10 mouse cellular contexts compared by ENCODE assay signal in the genomic region with DNA sequence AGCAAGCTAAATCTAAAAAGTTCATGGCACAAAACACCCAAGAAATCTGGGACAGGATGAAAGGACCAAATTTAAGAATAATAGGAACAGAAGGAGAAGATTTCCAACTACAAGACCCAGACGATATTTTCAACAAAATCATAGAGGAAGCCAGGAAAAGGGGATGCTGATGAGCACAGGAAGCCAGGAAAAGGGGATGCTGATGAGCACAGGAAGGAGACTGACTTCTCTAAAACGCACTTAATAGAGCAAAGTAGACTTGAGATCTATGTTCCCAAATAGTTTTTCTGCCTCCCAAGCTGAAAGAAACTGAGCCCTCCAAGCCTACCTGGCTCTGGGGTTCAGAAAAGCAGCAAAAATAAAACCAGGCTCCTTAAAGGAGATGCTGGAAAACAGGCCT. TPM values are rescaled to one million over a fixed set of nuclear protein-coding genes. Genes with fewer than 3 reads are reported as not detected.
DNase-seq lines count a peak whose midpoint lies in the region; ATAC-seq and TF ChIP-seq lines count a peak whose summit lies in the region.
"Had no signal": no experiment of that assay in that cellular context is flagged by ENCODE, and none has a peak within 500 bp of the region (broad histone marks: within the 10 kb centered on the region; RNA-seq: fewer than 3 reads in every experiment).

No protein-coding gene starts in this region.

- TF ChIP-seq EP300 in heart, adult 2 months (IDR thresholded peaks at IDR 0.05; ENCODE audit: insufficient read depth, low read depth, low read length): no peak

- DNase-seq in heart, adult 2 months: no peak
- DNase-seq in heart, adult 9 months (ENCODE audit: low spot score in 2 of 2): no peak
- no peak for DNase-seq in lung, embryonic 14.5 days
- no peak for DNase-seq in lung, postnatal 4 days
- no peak for DNase-seq in gastrocnemius, adult 8-10 months (ENCODE audit: low spot score in 2 of 2)
- no peak for DNase-seq in right cerebral cortex, postnatal 10 days (ENCODE audit: low spot score in 2 of 2)

- H3K4me3 ChIP-seq in heart, adult 2 months: peak overlapping the region; percentile 72; the same call in 1 of the 2 replicates
- peak overlapping the region; percentile 87; the same call in 1 of the 2 replicates for H3K4me3 ChIP-seq in lung, embryonic 14.5 days (ENCODE audit: low read depth, low read length)
- H3K4me3 ChIP-seq in intestine, postnatal 0 days (ENCODE audit: low read depth, low read length): no peak overlapping the region
- no peak overlapping the region for H3K4me3 ChIP-seq in stomach, embryonic 14.5 days (ENCODE audit: low read depth, low read length)
- H3K4me3 ChIP-seq: liver, embryonic 15.5 days had no signal

- intact Hi-C loops in heart, adult 2 months (cut with DNase I): loop anchor here (5.0 to 10.0 kb wide), 3 partner anchors 35 to 183 kb away; a partner anchor contains a TSS

- peak overlapping the region; percentile 87 for H3K27ac ChIP-seq in heart, adult 2 months
- H3K27ac ChIP-seq in lung, embryonic 14.5 days (ENCODE audit: low read depth): no peak overlapping the region
- no peak overlapping the region for H3K27ac ChIP-seq in intestine, postnatal 0 days (ENCODE audit: low read depth, low read length)
- 0 out of 2 replicates have a peak overlapping the region, but pooled peaks have one; percentile 2 for H3K27ac ChIP-seq in stomach, embryonic 14.5 days (ENCODE audit: low read length)

- 19% methylated on average over 2 of the region's 2 CpGs for WGBS in heart, adult 2 months
- 36% methylated on average over 2 of the region's 2 CpGs for WGBS in lung, embryonic 14.5 days
- 51% methylated on average over 2 of the region's 2 CpGs for WGBS in intestine, postnatal 0 days
- WGBS in stomach, embryonic 14.5 days: 48% methylated on average over 2 of the region's 2 CpGs

- H3K4me1 ChIP-seq in heart, adult 2 months (ENCODE audit: control insufficient read depth, insufficient read depth, low read length): peaks cover 25% of the 10 kb centered on the region
- H3K4me1 ChIP-seq in lung, embryonic 14.5 days (ENCODE audit: insufficient read depth): peaks cover 16% of the 10 kb centered on the region
- 0 out of 2 replicates have a peak, but pooled peaks cover 3% of the 10 kb centered on the region for H3K4me1 ChIP-seq in intestine, postnatal 0 days (replicated peaks; ENCODE audit: control insufficient read depth, insufficient read depth, low read length)
- peaks cover 16% of the 10 kb centered on the region for H3K4me1 ChIP-seq in stomach, embryonic 14.5 days (ENCODE audit: control insufficient read depth, insufficient read depth, low read length)

- no peak for ATAC-seq in lung, embryonic 14.5 days (ENCODE audit: insufficient read depth)
- ATAC-seq in intestine, postnatal 0 days: no peak
- no peak for ATAC-seq in stomach, embryonic 14.5 days (ENCODE audit: insufficient number of reproducible peaks, insufficient read depth, low FRiP score, low read depth)
- ATAC-seq: CD4-positive, CD25-positive, alpha-beta regulatory T cell, adult 4 months had no signal

- H3K9ac ChIP-seq in heart, adult 2 months (ENCODE audit: low read depth, low read length): 0 out of 2 replicates have a peak overlapping the region, but pooled peaks have one; percentile 65
- H3K9ac ChIP-seq in lung, embryonic 14.5 days: peak overlapping the region; percentile 21
- no peak overlapping the region for H3K9ac ChIP-seq in intestine, postnatal 0 days (ENCODE audit: low read depth, low read length)
- H3K9ac ChIP-seq in stomach, embryonic 14.5 days (replicated peaks; ENCODE audit: low read depth, low read length): no peak overlapping the region
- H3K9ac ChIP-seq: liver, embryonic 15.5 days had no signal

- H3K36me3 ChIP-seq in heart, adult 2 months (ENCODE audit: control insufficient read depth, insufficient read depth, low read length): peaks cover 40% of the 10 kb centered on the region
- no peaks in the 10 kb centered on the region for H3K36me3 ChIP-seq in lung, embryonic 14.5 days (ENCODE audit: insufficient read depth)
- H3K36me3 ChIP-seq in intestine, postnatal 0 days (ENCODE audit: control insufficient read depth, insufficient read depth): no peaks in the 10 kb centered on the region
- no peaks in the 10 kb centered on the region for H3K36me3 ChIP-seq in stomach, embryonic 14.5 days (ENCODE audit: control insufficient read depth, insufficient read depth, low read length)
- H3K36me3 ChIP-seq: liver, embryonic 15.5 days had no signal

- no peak for TF ChIP-seq CTCF in heart, adult 2 months (IDR thresholded peaks at IDR 0.05)
- no peak for TF ChIP-seq CTCF in lung, embryonic 14.5 days (IDR thresholded peaks at IDR 0.05; ENCODE audit: low read depth)
- no peak for TF ChIP-seq CTCF in intestine, postnatal 0 days (IDR thresholded peaks at IDR 0.05; ENCODE audit: low read depth)

- no peaks in the 10 kb centered on the region for H3K27me3 ChIP-seq in heart, adult 2 months (ENCODE audit: control insufficient read depth, insufficient read depth, low read length)
- H3K27me3 ChIP-seq in lung, embryonic 14.5 days (ENCODE audit: insufficient read depth, low read length): no peaks in the 10 kb centered on the region
- H3K27me3 ChIP-seq in intestine, postnatal 0 days (replicated peaks; ENCODE audit: control insufficient read depth, insufficient read depth, low read length): no peaks in the 10 kb centered on the region
- H3K27me3 ChIP-seq in stomach, embryonic 14.5 days (ENCODE audit: control insufficient read depth, insufficient read depth, low read length): no peaks in the 10 kb centered on the region
- H3K27me3 ChIP-seq: liver, embryonic 15.5 days had no signal

- H3K9me3 ChIP-seq in lung, embryonic 14.5 days (ENCODE audit: low read depth, low read length): no peaks in the 10 kb centered on the region
- no peaks in the 10 kb centered on the region for H3K9me3 ChIP-seq in intestine, postnatal 0 days (ENCODE audit: control insufficient read depth)
- no peaks in the 10 kb centered on the region for H3K9me3 ChIP-seq in stomach, embryonic 14.5 days (ENCODE audit: control insufficient read depth, low read depth, low read length)
- H3K9me3 ChIP-seq: liver, embryonic 15.5 days had no signal

- H3K79me2 ChIP-seq in heart, adult 2 months (replicated peaks; ENCODE audit: control insufficient read depth, insufficient read depth, low read length): peaks cover 14% of the 10 kb centered on the region

- H3K4me2 ChIP-seq in lung, embryonic 14.5 days: peak overlapping the region; percentile 93
- peak overlapping the region; percentile 37; the same call in 1 of the 2 replicates for H3K4me2 ChIP-seq in intestine, postnatal 0 days (replicated peaks; ENCODE audit: low read depth)
- peak overlapping the region; percentile 84 for H3K4me2 ChIP-seq in stomach, embryonic 14.5 days (replicated peaks; ENCODE audit: low read depth, low read length)

- TF ChIP-seq POLR2A in heart, adult 2 months (IDR thresholded peaks at IDR 0.05; ENCODE audit: insufficient read depth, low read depth, low read length): 0 out of 2 replicates have a peak, but pooled peaks have one; percentile 2

RNA-seq across cellular contexts. Expression of a gene that starts 2.8 kb away (rescaled TPM):
- total RNA-seq in heart, adult 2 months (2021): 100 to 1,000 TPM; 118 to 136 TPM
- polyA plus RNA-seq in heart, adult 2 months (2012; rRNA removed): 117 and 136 TPM in 2 replicates
- 63.0 and 77.1 TPM in 2 replicates for polyA plus RNA-seq in lung, embryonic 14.5 days (2014; fragmentation: Nextera tagmentation; extraction: Ambion mirVana)
- 13.8 and 14.4 TPM in 2 replicates for polyA plus RNA-seq in intestine, postnatal 0 days (2015; fragmentation: Nextera tagmentation; extraction: Ambion mirVana)
- polyA plus RNA-seq in stomach, embryonic 14.5 days (2014; fragmentation: Nextera tagmentation; extraction: Ambion mirVana): 16.2 and 17.2 TPM in 2 replicates
- 10 to 100 TPM; 21.4 to 30.8 (median 24.5) TPM for total RNA-seq in gastrocnemius, adult 8-10 months (2022)

Comparison
In these comparisons a context has a peak if more than half of its experiments do, and no peak if none do; other contexts are left out.
1. H3K27ac ChIP-seq: peak in heart, adult 2 months (single experiment) and stomach, embryonic 14.5 days (single experiment); none in lung, embryonic 14.5 days (single experiment) and intestine, postnatal 0 days (single experiment).
2. H3K4me3 ChIP-seq: peak in heart, adult 2 months (single experiment) and lung, embryonic 14.5 days (single experiment); none in intestine, postnatal 0 days (single experiment) and stomach, embryonic 14.5 days (single experiment).
3. H3K9ac ChIP-seq: peak in heart, adult 2 months (single experiment) and lung, embryonic 14.5 days (single experiment); none in intestine, postnatal 0 days (single experiment) and stomach, embryonic 14.5 days (single experiment).
4. H3K4me2 ChIP-seq: peak in every context shown above with its lines; median percentile 93 in lung, embryonic 14.5 days; 84 in stomach, embryonic 14.5 days; 37 in intestine, postnatal 0 days.